Mouse (Mus musculus) megakaryocyte, embryonic 14.5 days (primary cell): ENCODE measurements around the gene Btbd11. TPM values are rescaled to one million over a fixed set of nuclear protein-coding genes. Genes with fewer than 3 reads are reported as not detected.

Experiments
- H3K27me3 ChIP-seq: replicated peaks from 2 replicates; pipeline ENCODE3; 2012; ENCODE audit warnings: inconsistent platforms
- H3K36me3 ChIP-seq: replicated peaks from 2 replicates; pipeline ENCODE3; 2012; ENCODE audit warnings: low read length, inconsistent platforms, mixed read lengths
- H3K4me1 ChIP-seq: 2 replicates; pipeline ENCODE4 v1.6.1; 2012; ENCODE audit warnings: inconsistent platforms
- H3K4me3 ChIP-seq: replicated peaks from 2 replicates; pipeline ENCODE3; 2012; ENCODE audit warnings: moderate library complexity, mild to moderate bottlenecking, inconsistent platforms
- H3K9me3 ChIP-seq: 2 replicates; pipeline ENCODE4 v1.6.1; 2012; ENCODE audit warnings: inconsistent platforms
- FLI1 ChIP-seq: IDR thresholded peaks from 2 replicates; pipeline ENCODE4 v1.6.1; 2012; ENCODE audit warnings: low read length, inconsistent platforms, mixed read lengths
- GATA1 ChIP-seq: IDR thresholded peaks from 3 replicates; pipeline ENCODE4 v1.6.1; 2012; ENCODE audit warnings: mixed read lengths, low read length, inconsistent platforms, borderline replicate concordance
- polyA plus RNA-seq: library from polyadenylated mRNA; stranded (reverse); fragments of >175 nt; gene quantifications from 2 replicates; pipeline ENCODE4 v1.2.3, GENCODE M21; 2012; ENCODE audit warnings: low replicate concordance; ENCODE audit not compliant: insufficient read depth

The Btbd11 gene
- polyA plus RNA-seq, 1 experiment, result 0.20 TPM

GRCm38 (mm10) chr10:85453221-85453775, 66.7 kb downstream of the Btbd11 start:
- Histone ChIP-seq H3K36me3 (no peaks in the 10 kb centered on the region), H3K27me3 (peaks cover 3% of the 10 kb centered on the region), H3K4me3 (no peak overlapping the region), H3K4me1 (no peaks in the 10 kb centered on the region), H3K9me3 (peaks cover 16% of the 10 kb centered on the region; the same call in 1 of the 2 replicates)
- TF ChIP-seq FLI1 (no peak), GATA1 (no peak)

DNA sequence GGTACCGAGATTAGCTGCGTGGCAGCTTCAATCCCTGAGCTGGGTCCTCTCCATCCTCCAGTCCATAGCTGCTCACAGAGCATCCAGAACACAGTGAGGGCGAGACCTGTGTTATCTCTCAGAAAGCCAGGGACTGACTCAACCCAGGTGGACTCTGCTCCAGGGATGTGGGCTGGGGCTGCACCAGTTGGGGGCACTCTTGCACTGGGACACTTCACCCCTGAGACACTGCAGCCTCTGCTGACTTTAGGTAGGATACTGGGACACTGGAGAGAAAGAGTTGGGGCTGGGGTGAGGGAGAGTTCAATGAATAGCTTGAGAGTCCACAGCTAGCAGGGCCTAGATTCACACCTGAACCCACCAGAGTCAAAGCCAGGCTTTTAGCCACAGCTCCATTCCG, 69.4 kb downstream of the Btbd11 start:
- no peaks in the 10 kb centered on the region for H3K4me1 ChIP-seq
- no peak for TF ChIP-seq FLI1
- peaks cover 3% of the 10 kb centered on the region for H3K27me3 ChIP-seq
- H3K36me3 ChIP-seq, result no peaks in the 10 kb centered on the region
- no peak overlapping the region for H3K4me3 ChIP-seq
- peaks cover 21% of the 10 kb centered on the region for H3K9me3 ChIP-seq

- TF ChIP-seq GATA1 (no peak), FLI1 (no peak)
- H3K36me3 ChIP-seq, result no peaks in the 10 kb centered on the region
Measured at GRCm38 (mm10) chr10:85458744-85459344, 72.2 kb downstream of the Btbd11 start.

GRCm38 (mm10) chr10:85460736-85461135, 74.1 kb downstream of the Btbd11 start:
- Histone ChIP-seq H3K36me3 (no peaks in the 10 kb centered on the region), H3K27me3 (no peaks in the 10 kb centered on the region), H3K4me1 (no peaks in the 10 kb centered on the region), H3K4me3 (no peak overlapping the region), H3K9me3 (peaks cover 15% of the 10 kb centered on the region)
- no peak for TF ChIP-seq GATA1
- no peak for TF ChIP-seq FLI1

More at GRCm38 (mm10) chr10:85458744-85459344, 72.2 kb downstream of the Btbd11 start:
- H3K27me3 ChIP-seq, result no peaks in the 10 kb centered on the region
- H3K4me3 ChIP-seq, result no peak overlapping the region
- H3K4me1 ChIP-seq, result no peaks in the 10 kb centered on the region
- H3K9me3 ChIP-seq, result peaks cover 15% of the 10 kb centered on the region; the same call in 1 of the 2 replicates

GRCm38 (mm10) chr10:85464152-85464551, 77.5 kb downstream of the Btbd11 start:
- TF ChIP-seq FLI1 (no peak), GATA1 (no peak)
- Histone ChIP-seq H3K4me3 (no peak overlapping the region), H3K36me3 (no peaks in the 10 kb centered on the region), H3K27me3 (peaks cover 1% of the 10 kb centered on the region), H3K4me1 (no peaks in the 10 kb centered on the region), H3K9me3 (peaks cover under 1% of the 10 kb centered on the region)

- peaks cover 1% of the 10 kb centered on the region for H3K27me3 ChIP-seq
- H3K9me3 ChIP-seq, result no peaks in the 10 kb centered on the region; the same call in 1 of the 2 replicates
- H3K4me1 ChIP-seq, result no peaks in the 10 kb centered on the region
- H3K4me3 ChIP-seq, result no peak overlapping the region
- no peaks in the 10 kb centered on the region for H3K36me3 ChIP-seq
- TF ChIP-seq GATA1 (no peak), FLI1 (no peak)
Measured at GRCm38 (mm10) chr10:85465516-85466408, 79.1 kb downstream of the Btbd11 start.

- TF ChIP-seq GATA1 (no peak), FLI1 (no peak)
- H3K9me3 ChIP-seq, result no peaks in the 10 kb centered on the region; the same call in 1 of the 2 replicates
- no peaks in the 10 kb centered on the region for H3K4me1 ChIP-seq
- peaks cover 1% of the 10 kb centered on the region for H3K27me3 ChIP-seq
- H3K36me3 ChIP-seq, result no peaks in the 10 kb centered on the region
- H3K4me3 ChIP-seq, result no peak overlapping the region
Measured at GRCm38 (mm10) chr10:85466409-85466761, 79.8 kb downstream of the Btbd11 start.

DNA sequence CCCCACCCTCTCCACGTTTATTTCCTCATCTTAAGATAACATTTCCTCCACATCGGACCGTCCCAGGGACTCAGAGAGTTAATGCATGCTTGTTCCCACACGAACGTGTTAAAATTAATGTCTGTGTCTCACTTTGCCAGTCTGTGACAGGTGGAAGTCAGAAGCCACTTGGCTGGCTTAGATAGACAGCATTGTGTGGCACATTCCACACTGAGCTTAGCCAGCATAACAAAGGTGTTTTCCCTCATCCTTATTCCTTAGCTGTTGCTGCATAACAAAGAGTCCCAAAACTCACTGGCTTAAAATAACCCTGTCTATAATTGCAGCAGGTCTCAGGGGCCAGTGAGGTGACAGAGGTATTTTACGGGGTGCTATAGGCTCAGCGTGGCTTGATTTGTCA, 80.8 kb downstream of the Btbd11 start:
- TF ChIP-seq FLI1, result no peak
- TF ChIP-seq GATA1, result no peak
- Histone ChIP-seq H3K27me3 (peaks cover 1% of the 10 kb centered on the region), H3K36me3 (no peaks in the 10 kb centered on the region), H3K4me3 (no peak overlapping the region), H3K4me1 (no peaks in the 10 kb centered on the region), H3K9me3 (no peaks in the 10 kb centered on the region; the same call in 1 of the 2 replicates)

- no peaks in the 10 kb centered on the region for H3K4me1 ChIP-seq
Measured at GRCm38 (mm10) chr10:85468527-85468926, 81.9 kb downstream of the Btbd11 start.

GRCm38 (mm10) chr10:85469341-85469740, 82.7 kb downstream of the Btbd11 start:
- TF ChIP-seq GATA1 (no peak), FLI1 (no peak)
- H3K27me3 ChIP-seq, result peaks cover 1% of the 10 kb centered on the region
- no peak overlapping the region for H3K4me3 ChIP-seq
- H3K9me3 ChIP-seq, result peaks cover 7% of the 10 kb centered on the region
- no peaks in the 10 kb centered on the region for H3K4me1 ChIP-seq
- no peaks in the 10 kb centered on the region for H3K36me3 ChIP-seq

More at GRCm38 (mm10) chr10:85468527-85468926, 81.9 kb downstream of the Btbd11 start:
- H3K9me3 ChIP-seq, result peaks cover 4% of the 10 kb centered on the region
- TF ChIP-seq GATA1 (no peak), FLI1 (no peak)
- H3K4me3 ChIP-seq, result no peak overlapping the region
- peaks cover 1% of the 10 kb centered on the region for H3K27me3 ChIP-seq
- no peaks in the 10 kb centered on the region for H3K36me3 ChIP-seq

DNA sequence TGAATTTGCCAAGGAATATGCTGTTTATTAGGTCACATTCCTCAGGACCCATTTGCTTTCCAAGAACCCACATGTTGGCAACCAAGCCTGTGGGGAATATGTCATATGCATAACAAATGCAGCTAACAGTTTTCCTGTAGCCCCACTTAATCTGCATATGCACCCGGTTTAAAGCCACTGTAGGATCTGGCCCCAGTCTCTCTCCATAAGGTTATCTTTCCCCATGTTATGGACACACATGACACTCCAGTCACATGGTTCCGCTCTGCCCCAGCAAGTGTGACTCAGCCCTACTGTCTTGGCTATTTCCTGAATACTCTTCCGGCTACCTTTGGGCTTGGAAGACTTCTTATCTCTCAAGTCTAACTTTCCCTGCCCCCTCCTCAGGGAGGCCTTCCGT, 86.7 kb downstream of the Btbd11 start:
- TF ChIP-seq GATA1 (no peak), FLI1 (no peak)
- Histone ChIP-seq H3K4me3 (no peak overlapping the region), H3K9me3 (peaks cover 21% of the 10 kb centered on the region), H3K4me1 (no peaks in the 10 kb centered on the region), H3K27me3 (no peaks in the 10 kb centered on the region), H3K36me3 (no peaks in the 10 kb centered on the region)
